Mouse (Mus musculus) embryonic fibroblast, embryonic 13.5 days (primary cell): ENCODE measurements at regions not wholly inside any gene's neighbourhood (a gene's known extent, or its start where the extent isn't known, plus 50 kb on each side); places are given as distances from the start of the nearest gene placed in this dataset.

Experiments used
- CTCF ChIP-seq: IDR thresholded peaks from 2 replicates; pipeline ENCODE4 v1.5.1; 2011; ENCODE audit warnings: mild to moderate bottlenecking, control low read depth, low read length, moderate library complexity, borderline replicate concordance; ENCODE audit not compliant: insufficient read depth
- POLR2A ChIP-seq: IDR thresholded peaks from 2 replicates; pipeline ENCODE4 v1.6.1; 2011; ENCODE audit warnings: low read depth, mild to moderate bottlenecking, control low read depth, low read length, moderate library complexity

GRCm38 (mm10) chr10:84021167-84022120, 298.8 kb downstream of the 1500009L16Rik start:
- TF ChIP-seq CTCF: no peak
- TF ChIP-seq POLR2A: no peak
